Mouse (Mus musculus) ES-E14 (cell line): ENCODE measurements around the gene Samd4. TPM values are rescaled to one million over a fixed set of nuclear protein-coding genes. Genes with fewer than 3 reads are reported as not detected.
A peak's percentile ranks its signal among the peaks of the same experiment; 100 is the strongest.

Experiments used
- DNase-seq: peaks from one replicate; pipeline ENCODE4 v3.0.0-alpha.2; 2013; ENCODE audit warnings: low read depth, low spot score
- H3K27ac ChIP-seq: 2 replicates; pipeline ENCODE4 v1.5.1; 2012; ENCODE audit warnings: low read depth, mild to moderate bottlenecking, low read length, moderate library complexity, mixed read lengths; ENCODE audit not compliant: poor library complexity, insufficient read depth, severe bottlenecking
- H3K36me3 ChIP-seq: 2 replicates; pipeline ENCODE4 v1.6.1; 2012; ENCODE audit warnings: mild to moderate bottlenecking, low read length, moderate library complexity, mixed read lengths; ENCODE audit not compliant: control insufficient read depth, poor library complexity, insufficient read depth, severe bottlenecking
- H3K4me1 ChIP-seq, 2 experiments: fragments of 150-350 bp in 1 of 2; sonication (generic) in 1 of 2; 2 replicates each; pipeline ENCODE4 v1.6.1; 2012; ENCODE audit warnings: low read length in 2 of 2, mild to moderate bottlenecking in 1 of 2, mixed read lengths in 1 of 2; ENCODE audit not compliant: control insufficient read depth in 2 of 2, insufficient read depth in 2 of 2, poor library complexity in 1 of 2
- H3K4me3 ChIP-seq, 2 experiments: fragments of 150-350 bp in 1 of 2; sonication (generic) in 1 of 2; 2 replicates each; pipeline ENCODE4 v1.5.1; 2012; ENCODE audit warnings: low read length in 2 of 2, low read depth in 1 of 2, mild to moderate bottlenecking in 1 of 2, mixed read lengths in 1 of 2; ENCODE audit not compliant: insufficient read depth in 1 of 2, poor library complexity in 1 of 2, severe bottlenecking in 1 of 2
- H3K9ac ChIP-seq: 2 replicates; pipeline ENCODE4 v1.6.1; 2012; ENCODE audit warnings: low read depth, mild to moderate bottlenecking, low read length, mixed read lengths; ENCODE audit not compliant: poor library complexity, insufficient read depth, severe bottlenecking
- H3K9me3 ChIP-seq: fragments of 150-350 bp; sonication (generic); 2 replicates; pipeline ENCODE4 v1.6.1; 2012; ENCODE audit warnings: low read depth, mild to moderate bottlenecking, low read length; ENCODE audit not compliant: control insufficient read depth, insufficient read depth
- CHD2 ChIP-seq: IDR thresholded peaks from 2 replicates; pipeline ENCODE4 v1.6.1; 2014; ENCODE audit warnings: mild to moderate bottlenecking, low read depth, low read length, inconsistent platforms
- HCFC1 ChIP-seq: IDR thresholded peaks from 2 replicates; pipeline ENCODE4 v1.6.1; 2012; ENCODE audit warnings: low read length, inconsistent platforms, borderline replicate concordance; ENCODE audit not compliant: insufficient read depth
- MAFK ChIP-seq: IDR thresholded peaks from 2 replicates; pipeline ENCODE4 v1.6.1; 2014; ENCODE audit warnings: mild to moderate bottlenecking, low read depth, low read length, inconsistent platforms; ENCODE audit not compliant: insufficient read depth
- ZC3H11A ChIP-seq: IDR thresholded peaks from 2 replicates; pipeline ENCODE4 v1.6.1; 2012; ENCODE audit warnings: low read depth, mild to moderate bottlenecking, inconsistent platforms, low read length, borderline replicate concordance
- ZNF384 ChIP-seq: IDR thresholded peaks from 2 replicates; pipeline ENCODE4 v1.6.1; 2012; ENCODE audit warnings: low read depth, low read length, inconsistent platforms
- in situ Hi-C, 2 experiments: fragments of 600-800 bp; cut with MboI; formaldehyde crosslinking; loops; one replicate each; pipeline ENCODE4 v1.15.1; 2025; ENCODE audit warnings: low sequenced_read_pairs in 2 of 2, inconsistent platforms in 1 of 2; ENCODE audit not compliant: unreplicated experiment in 2 of 2
- total RNA-seq: library from RNA; depleted of rRNA; stranded (reverse); fragments of 300-350 nt; gene quantifications from 2 replicates; pipeline ENCODE4 v1.2.3, GENCODE M21; 2012

Gene Samd4
- total RNA-seq, 1 experiment, result 4.2 TPM

DNA sequence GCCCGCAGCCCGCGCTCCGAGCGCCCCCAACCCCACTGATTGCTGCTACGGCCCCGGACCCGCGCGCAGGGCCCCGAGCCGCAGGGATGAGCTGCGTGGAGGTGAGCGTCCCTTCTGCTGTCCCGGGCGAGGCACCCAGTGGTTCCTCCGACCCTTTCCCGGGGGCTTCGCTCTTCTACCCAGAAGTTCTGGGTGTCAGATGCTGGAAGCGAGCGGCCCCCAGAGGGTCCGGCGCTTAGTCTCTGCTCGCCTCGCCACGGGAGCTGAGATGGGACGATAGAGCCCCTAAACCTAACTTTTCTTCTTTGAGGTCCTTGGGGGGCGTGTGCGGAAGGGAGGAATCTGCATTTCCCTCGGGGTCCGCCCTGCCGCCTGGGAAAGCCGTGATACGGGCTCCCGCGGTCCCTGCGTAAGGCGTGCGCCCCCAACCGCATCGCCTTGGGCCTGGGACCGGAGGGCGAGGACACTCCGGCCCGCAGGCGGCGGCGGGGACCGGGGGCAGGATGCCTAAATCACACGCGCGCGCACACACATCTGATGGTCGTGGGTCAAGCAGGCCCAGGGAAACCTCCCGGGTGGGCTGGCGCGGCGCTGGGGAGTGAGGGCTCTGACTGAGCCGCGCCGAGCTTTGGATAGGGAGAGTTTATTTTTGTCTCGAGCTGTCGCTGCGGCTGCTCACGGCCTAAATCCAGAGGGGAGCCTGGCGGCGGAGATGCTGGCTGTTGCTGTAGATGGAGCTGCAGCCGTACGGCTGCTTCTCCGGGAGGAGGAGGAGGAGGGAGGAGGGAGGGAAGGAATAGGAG, 615 bp downstream of the Samd4 start:
- TF ChIP-seq MAFK (no peak), ZC3H11A (no peak), HCFC1 (no peak), CHD2 (no peak), ZNF384 (no peak)
- no peak overlapping the region for H3K27ac ChIP-seq
- H3K9ac ChIP-seq, result peak overlapping the region; percentile 72
- peaks cover 0 to 5% of the 10 kb centered on the region in 2 experiments; a peak in 1 of 4 replicates for H3K4me1 ChIP-seq
- no peaks in the 10 kb centered on the region for H3K36me3 ChIP-seq
- peak overlapping the region; percentile 72 to 85 for H3K4me3 ChIP-seq
- in situ Hi-C loops, result no loop called here
- H3K9me3 ChIP-seq, result no peaks in the 10 kb centered on the region
- DNase-seq, result peak; percentile 25

DNA sequence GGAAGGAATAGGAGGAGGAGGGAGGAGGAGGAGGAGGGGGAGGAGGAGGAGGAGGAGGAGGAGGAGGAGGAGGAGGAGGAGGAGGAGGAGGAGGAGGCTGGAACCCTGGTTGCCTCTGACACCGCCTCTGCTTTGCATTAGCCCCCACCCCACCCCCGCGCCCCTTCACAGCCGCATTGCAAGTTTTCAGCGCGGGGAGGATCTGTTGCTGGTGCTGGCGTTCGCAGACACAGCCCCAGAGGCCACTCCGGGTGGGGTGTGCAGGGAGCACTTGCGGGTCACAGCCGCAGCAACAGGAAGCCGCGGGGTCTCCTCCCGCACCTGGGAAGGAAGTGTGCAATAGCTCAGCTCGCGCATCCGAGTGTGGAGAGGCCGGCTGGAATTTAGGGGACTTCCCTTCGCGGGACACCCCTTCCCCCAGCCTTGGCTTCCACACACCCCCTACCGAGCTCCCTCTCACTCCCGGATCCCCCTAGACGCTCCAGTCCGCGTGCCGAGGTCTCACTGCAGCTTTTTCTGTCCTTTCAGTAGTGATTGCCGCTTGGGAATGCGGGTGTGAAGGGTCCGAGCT, 1.3 kb downstream of the Samd4 start:
- in situ Hi-C loops, result no loop called here
- H3K4me1 ChIP-seq, result peaks cover 0 to 5% of the 10 kb centered on the region in 2 experiments; a peak in 1 of 4 replicates
- DNase-seq, result no peak
- H3K27ac ChIP-seq, result no peak overlapping the region
- H3K4me3 ChIP-seq, result peak overlapping the region; percentile 72 to 85
- H3K9me3 ChIP-seq, result no peaks in the 10 kb centered on the region
- no peaks in the 10 kb centered on the region for H3K36me3 ChIP-seq
- no peak for TF ChIP-seq ZC3H11A
- no peak for TF ChIP-seq CHD2
- no peak for TF ChIP-seq ZNF384
- no peak for TF ChIP-seq HCFC1
- TF ChIP-seq MAFK, result no peak
- H3K9ac ChIP-seq, result 0 out of 2 replicates have a peak overlapping the region, but pooled peaks have one; percentile 1

DNA sequence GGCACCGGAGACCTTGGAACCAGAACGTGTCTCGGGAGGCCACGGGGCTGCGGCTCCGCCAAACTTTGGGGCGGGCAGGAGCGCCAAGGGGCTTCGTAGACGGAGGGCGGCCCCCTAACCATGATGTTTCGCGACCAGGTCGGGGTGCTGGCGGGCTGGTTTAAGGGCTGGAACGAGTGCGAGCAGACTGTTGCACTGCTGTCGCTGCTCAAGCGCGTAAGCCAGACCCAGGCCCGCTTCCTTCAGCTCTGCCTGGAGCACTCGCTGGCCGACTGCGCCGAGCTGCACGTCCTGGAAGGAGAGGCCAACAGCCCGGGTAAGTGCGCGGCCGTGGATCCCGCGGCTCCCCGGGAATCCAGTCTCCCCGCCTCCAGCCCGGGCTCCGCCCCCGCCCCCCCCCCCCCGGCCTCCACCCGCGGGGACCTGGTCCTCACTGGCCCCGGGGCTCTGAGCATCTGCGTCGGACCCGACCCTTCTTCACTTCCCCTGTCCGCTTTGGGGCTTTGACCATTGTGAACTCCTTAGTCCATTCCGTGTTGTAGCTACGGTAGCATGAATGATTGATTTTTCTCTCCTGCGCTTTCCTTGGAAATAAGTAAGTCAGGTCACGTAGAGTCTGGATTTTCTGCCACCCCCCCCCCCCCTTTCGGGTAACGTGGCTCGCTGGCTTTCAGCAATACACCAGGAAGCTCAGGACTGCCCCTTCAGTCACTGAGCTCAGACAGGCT, 2.2 kb downstream of the Samd4 start:
- no peak for TF ChIP-seq ZC3H11A
- no peak for TF ChIP-seq MAFK
- TF ChIP-seq CHD2, result no peak
- TF ChIP-seq ZNF384, result no peak
- TF ChIP-seq HCFC1, result no peak
- in situ Hi-C loops, result no loop called here
- peaks cover 0 to 5% of the 10 kb centered on the region in 2 experiments; a peak in 1 of 4 replicates for H3K4me1 ChIP-seq

DNA sequence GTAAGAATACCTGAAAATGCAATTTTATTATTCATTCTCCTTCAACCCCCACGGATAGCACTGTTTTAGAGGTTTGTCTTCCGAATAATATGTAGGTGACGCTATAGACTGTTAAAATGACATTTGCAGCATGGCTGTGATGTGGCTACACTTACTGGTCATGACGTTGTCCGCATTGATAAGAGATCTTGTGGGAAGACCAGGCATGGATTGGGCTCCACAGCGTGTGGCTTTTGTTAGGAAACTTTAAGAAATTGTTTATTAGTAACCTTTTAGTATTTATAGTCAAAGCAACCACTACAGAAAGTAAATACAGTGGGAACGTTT, 2.7 kb downstream of the Samd4 start:
- Histone ChIP-seq H3K27ac (no peak overlapping the region), H3K4me3 (peak overlapping the region; percentile 61 to 85; a peak in 3 of 4 replicates), H3K9ac (no peak overlapping the region), H3K4me1 (peaks cover 0 to 5% of the 10 kb centered on the region in 2 experiments; a peak in 1 of 4 replicates), H3K9me3 (no peaks in the 10 kb centered on the region), H3K36me3 (no peaks in the 10 kb centered on the region)
- TF ChIP-seq HCFC1, result no peak
- no peak for TF ChIP-seq ZNF384
- TF ChIP-seq ZC3H11A, result no peak
- TF ChIP-seq CHD2, result no peak
- TF ChIP-seq MAFK, result no peak
- DNase-seq, result no peak
- in situ Hi-C loops, result no loop called here

More for the DNA sequence above, 2.2 kb downstream of the Samd4 start:
- peak overlapping the region; percentile 50 for H3K9ac ChIP-seq
- peak overlapping the region; percentile 61 to 85 for H3K4me3 ChIP-seq
- H3K9me3 ChIP-seq, result no peaks in the 10 kb centered on the region
- DNase-seq, result no peak
- H3K36me3 ChIP-seq, result no peaks in the 10 kb centered on the region
- no peak overlapping the region for H3K27ac ChIP-seq
